Mouse (Mus musculus) embryonic facial prominence, embryonic 15.5 days (tissue): ENCODE measurements at regions not wholly inside any gene's neighbourhood (a gene's known extent, or its start where the extent isn't known, plus 50 kb on each side); places are given as distances from the start of the nearest gene placed in this dataset.

ENCODE experiments used
- ATAC-seq: fragments of 200-750 bp; cut with Nextera tagmentation; 2 replicates; pipeline ENCODE4 v1.8.0; 2017; ENCODE audit warnings: low read depth, moderate TSS enrichment; ENCODE audit not compliant: insufficient number of reproducible peaks, low FRiP score, low TSS enrichment
- H3K27ac ChIP-seq: fragments of 300-500 bp; sonication (generic); replicated peaks from 2 replicates; pipeline ENCODE4 v1.5.1; 2015; ENCODE audit warnings: mild to moderate bottlenecking, inconsistent platforms
- H3K27me3 ChIP-seq: fragments of 300-500 bp; sonication (generic); 2 replicates; pipeline ENCODE4 v1.6.1; 2015; ENCODE audit warnings: inconsistent platforms
- H3K36me3 ChIP-seq: fragments of 300-500 bp; sonication (generic); 2 replicates; pipeline ENCODE4 v1.6.1; 2015; ENCODE audit warnings: mild to moderate bottlenecking, inconsistent platforms
- H3K4me1 ChIP-seq: fragments of 300-500 bp; sonication (generic); 2 replicates; pipeline ENCODE4 v1.6.1; 2015; ENCODE audit warnings: inconsistent platforms
- H3K4me2 ChIP-seq: fragments of 300-500 bp; sonication (generic); replicated peaks from 2 replicates; pipeline ENCODE4 v1.6.1; 2015; ENCODE audit warnings: mild to moderate bottlenecking, inconsistent platforms
- H3K4me3 ChIP-seq: fragments of 300-500 bp; sonication (generic); replicated peaks from 2 replicates; pipeline ENCODE4 v1.5.1; 2015; ENCODE audit warnings: mild to moderate bottlenecking, inconsistent platforms
- H3K9ac ChIP-seq: fragments of 300-500 bp; sonication (generic); 2 replicates; pipeline ENCODE4 v1.6.1; 2015; ENCODE audit warnings: inconsistent platforms
- H3K9me3 ChIP-seq: fragments of 300-500 bp; sonication (generic); replicated peaks from 2 replicates; pipeline ENCODE4 v1.6.1; 2016; ENCODE audit warnings: inconsistent platforms
- WGBS: fragments of 180-500 bp; shearing (Covaris S2); methylation state at CpG from one replicate; pipeline ENCODE4 v1.1.7; 2015; 5-methylcytosine and 5-hydroxymethylcytosine counted together

GRCm38 (mm10) chr4:71932818-71933217 lies 175.1 kb upstream of the Gm11232 start:
- Histone ChIP-seq H3K9ac (no peak overlapping the region), H3K27ac (no peak overlapping the region), H3K36me3 (no peaks in the 10 kb centered on the region), H3K4me1 (no peaks in the 10 kb centered on the region), H3K4me2 (no peak overlapping the region), H3K9me3 (no peaks in the 10 kb centered on the region), H3K4me3 (no peak overlapping the region), H3K27me3 (no peaks in the 10 kb centered on the region)
- no peak for ATAC-seq
- 64% methylated on average over 1 of the region's 1 CpGs for WGBS

GRCm38 (mm10) chr4:71911551-71911950 lies 153.8 kb upstream of the Gm11232 start:
- Histone ChIP-seq H3K4me3 (no peak overlapping the region), H3K4me1 (no peaks in the 10 kb centered on the region), H3K36me3 (no peaks in the 10 kb centered on the region), H3K4me2 (no peak overlapping the region), H3K9ac (no peak overlapping the region), H3K9me3 (no peaks in the 10 kb centered on the region), H3K27ac (no peak overlapping the region), H3K27me3 (no peaks in the 10 kb centered on the region)
- ATAC-seq: no peak
- 79% methylated on average over 1 of the region's 1 CpGs for WGBS

GRCm38 (mm10) chr4:71875651-71876050 lies 117.9 kb upstream of the Gm11232 start:
- no peak overlapping the region for H3K27ac ChIP-seq
- no peak for ATAC-seq
- no peaks in the 10 kb centered on the region for H3K4me1 ChIP-seq
- no peak overlapping the region for H3K9ac ChIP-seq
- H3K27me3 ChIP-seq: no peaks in the 10 kb centered on the region
- WGBS: 89% methylated on average over 4 of the region's 4 CpGs
- no peaks in the 10 kb centered on the region for H3K9me3 ChIP-seq
- H3K4me2 ChIP-seq: no peak overlapping the region
- no peaks in the 10 kb centered on the region for H3K36me3 ChIP-seq
- no peak overlapping the region for H3K4me3 ChIP-seq

GRCm38 (mm10) chr4:71866948-71867347 lies 109.2 kb upstream of the Gm11232 start:
- Histone ChIP-seq H3K36me3 (no peaks in the 10 kb centered on the region), H3K4me2 (no peak overlapping the region), H3K27ac (no peak overlapping the region), H3K4me3 (no peak overlapping the region), H3K27me3 (no peaks in the 10 kb centered on the region), H3K9me3 (no peaks in the 10 kb centered on the region), H3K9ac (no peak overlapping the region), H3K4me1 (no peaks in the 10 kb centered on the region)
- 15% methylated on average over 1 of the region's 1 CpGs for WGBS
- no peak for ATAC-seq

- no peak overlapping the region for H3K27ac ChIP-seq
- H3K27me3 ChIP-seq: no peaks in the 10 kb centered on the region
- no peak overlapping the region for H3K9ac ChIP-seq
- no peak for ATAC-seq
- 73% methylated on average over 3 of the region's 3 CpGs for WGBS
- H3K36me3 ChIP-seq: no peaks in the 10 kb centered on the region
- no peaks in the 10 kb centered on the region for H3K9me3 ChIP-seq
- no peak overlapping the region for H3K4me3 ChIP-seq
- H3K4me2 ChIP-seq: no peak overlapping the region
- 0 out of 2 replicates have a peak, but pooled peaks cover 5% of the 10 kb centered on the region for H3K4me1 ChIP-seq
Measured at GRCm38 (mm10) chr4:71841833-71842232, 84.1 kb upstream of the Gm11232 start.

- H3K9ac ChIP-seq: no peak overlapping the region
- no peak for ATAC-seq
- no peaks in the 10 kb centered on the region for H3K9me3 ChIP-seq
- H3K36me3 ChIP-seq: no peaks in the 10 kb centered on the region
- no peak overlapping the region for H3K27ac ChIP-seq
- 0 out of 2 replicates have a peak, but pooled peaks cover 5% of the 10 kb centered on the region for H3K4me1 ChIP-seq
- no peak overlapping the region for H3K4me2 ChIP-seq
- WGBS: 88% methylated on average over 1 of the region's 1 CpGs
- no peak overlapping the region for H3K4me3 ChIP-seq
- no peaks in the 10 kb centered on the region for H3K27me3 ChIP-seq
Measured at GRCm38 (mm10) chr4:71840774-71841146, 83.0 kb upstream of the Gm11232 start.

- Histone ChIP-seq H3K4me2 (no peak overlapping the region), H3K9me3 (no peaks in the 10 kb centered on the region), H3K4me1 (0 out of 2 replicates have a peak, but pooled peaks cover 5% of the 10 kb centered on the region), H3K27me3 (no peaks in the 10 kb centered on the region), H3K9ac (no peak overlapping the region), H3K36me3 (no peaks in the 10 kb centered on the region), H3K4me3 (no peak overlapping the region), H3K27ac (no peak overlapping the region)
- ATAC-seq: no peak
- 50% methylated on average over 5 of the region's 5 CpGs for WGBS
Measured at GRCm38 (mm10) chr4:71839803-71840773, 82.3 kb upstream of the Gm11232 start.

GRCm38 (mm10) chr4:71839134-71839802 lies 81.5 kb upstream of the Gm11232 start:
- Histone ChIP-seq H3K4me1 (0 out of 2 replicates have a peak, but pooled peaks cover 5% of the 10 kb centered on the region), H3K36me3 (no peaks in the 10 kb centered on the region), H3K9ac (no peak overlapping the region), H3K4me2 (no peak overlapping the region), H3K9me3 (no peaks in the 10 kb centered on the region), H3K27me3 (no peaks in the 10 kb centered on the region), H3K27ac (no peak overlapping the region), H3K4me3 (no peak overlapping the region)
- ATAC-seq: no peak
- 55% methylated on average over 3 of the region's 3 CpGs for WGBS

- H3K9me3 ChIP-seq: no peaks in the 10 kb centered on the region
- no peaks in the 10 kb centered on the region for H3K27me3 ChIP-seq
- no peak overlapping the region for H3K9ac ChIP-seq
- no peaks in the 10 kb centered on the region for H3K36me3 ChIP-seq
- 74% methylated on average over 1 of the region's 1 CpGs for WGBS
- no peak overlapping the region for H3K27ac ChIP-seq
- 0 out of 2 replicates have a peak, but pooled peaks cover 5% of the 10 kb centered on the region for H3K4me1 ChIP-seq
- H3K4me3 ChIP-seq: no peak overlapping the region
- H3K4me2 ChIP-seq: no peak overlapping the region
- ATAC-seq: no peak
Measured at GRCm38 (mm10) chr4:71835737-71836136, 78.0 kb upstream of the Gm11232 start.

- WGBS: 77% methylated on average over 4 of the region's 4 CpGs
- H3K9me3 ChIP-seq: no peaks in the 10 kb centered on the region
- H3K27ac ChIP-seq: no peak overlapping the region
- H3K4me2 ChIP-seq: no peak overlapping the region
- H3K27me3 ChIP-seq: no peaks in the 10 kb centered on the region
- no peaks in the 10 kb centered on the region for H3K4me1 ChIP-seq
- H3K9ac ChIP-seq: no peak overlapping the region
- ATAC-seq: no peak
- no peak overlapping the region for H3K4me3 ChIP-seq
- no peaks in the 10 kb centered on the region for H3K36me3 ChIP-seq
Measured at GRCm38 (mm10) chr4:71811444-71811843, 53.7 kb upstream of the Gm11232 start.

GRCm38 (mm10) chr4:71808271-71808670 lies 50.5 kb upstream of the Gm11232 start:
- no peaks in the 10 kb centered on the region for H3K4me1 ChIP-seq
- H3K27ac ChIP-seq: no peak overlapping the region
- no peaks in the 10 kb centered on the region for H3K9me3 ChIP-seq
- ATAC-seq: no peak
- no peak overlapping the region for H3K4me3 ChIP-seq
- H3K36me3 ChIP-seq: no peaks in the 10 kb centered on the region
- WGBS: 44% methylated on average over 2 of the region's 2 CpGs
- no peak overlapping the region for H3K4me2 ChIP-seq
- no peak overlapping the region for H3K9ac ChIP-seq
- no peaks in the 10 kb centered on the region for H3K27me3 ChIP-seq
